Mouse (Mus musculus) leukemia stem cell, adult 10-12 weeks (primary cell): ENCODE measurements around the gene Ptgfrn. TPM values are rescaled to one million over a fixed set of nuclear protein-coding genes. Genes with fewer than 3 reads are reported as not detected.

Experiments used
- polyA plus RNA-seq: library from polyadenylated mRNA; stranded (reverse); fragments of >175 nt; gene quantifications from 2 replicates; pipeline ENCODE4 v1.2.3, GENCODE M21; 2012; ENCODE audit warnings: low replicate concordance

Ptgfrn gene
- polyA plus RNA-seq = 0.43 and 1.0 TPM in 2 replicates

GRCm38 (mm10) chr3:101110043-101110837 is at the start of gene Ptgfrn:
TSS of gene Ptgfrn (minus strand) at chr3:101110278.

GRCm38 (mm10) chr3:101029339-101029738 is 80.7 kb downstream of the Ptgfrn start, which contains the start of gene Cd101:
TSS of gene Cd101 (minus strand) at chr3:101029556.

Other genes with a start within 250 kb of the Ptgfrn start
- gene Trim45, start 188.1 kb downstream of the Ptgfrn start, polyA plus RNA-seq = 0.27 and 0.30 TPM in 2 replicates
- gene Ttf2, start 140.6 kb downstream of the Ptgfrn start, polyA plus RNA-seq = 5.7 and 5.9 TPM in 2 replicates
- gene Cd101, start 80.7 kb downstream of the Ptgfrn start, polyA plus RNA-seq = 0.54 and 0.63 TPM in 2 replicates
- gene Cd2, start 177.7 kb upstream of the Ptgfrn start, polyA plus RNA-seq = 51.3 and 58.4 TPM in 2 replicates